Mouse (Mus musculus): ENCODE results near the gene Prss30. TPM values are rescaled to one million over a fixed set of nuclear protein-coding genes. Genes with fewer than 3 reads are reported as not detected.

Prss30 gene
- total RNA-seq, 2 experiments from 2014 or later: not detected

Small RNA genes within 50 kb of the gene (microRNA-seq; reads per million reads assigned to microRNA genes)
- not detected for gene Gm27700

Other genes starting within 250 kb of the Prss30 start
- gene Paqr4, start 239.7 kb downstream of the Prss30 start, total RNA-seq (2021): 1 to 10 TPM; 2.3 to 2.8 TPM
- not detected for gene Kremen2, start 234.7 kb downstream of the Prss30 start, total RNA-seq (2021)
- 10 to 100 TPM; 50.0 to 59.2 TPM for gene Flywch1, start 209.0 kb downstream of the Prss30 start, total RNA-seq (2021)
- gene Flywch2, start 194.5 kb downstream of the Prss30 start, total RNA-seq (2021): not detected
- 100 to 1,000 TPM; 145 to 160 TPM for gene Srrm2, start 190.0 kb downstream of the Prss30 start, total RNA-seq (2021)
- gene Elob, start 151.4 kb downstream of the Prss30 start, total RNA-seq (2021): 100 to 1,000 TPM; 394 to 418 TPM
- not detected for gene Prss33, start 144.5 kb downstream of the Prss30 start, total RNA-seq (2021)
- not detected for gene Prss32, start 136.7 kb downstream of the Prss30 start, total RNA-seq (2021)
- not detected for gene Prss41, start 136.4 kb downstream of the Prss30 start, total RNA-seq (2021)
- gene Prss21, start 112.5 kb downstream of the Prss30 start, total RNA-seq (2021): not detected
- gene Dcpp1, start 99.7 kb downstream of the Prss30 start, total RNA-seq (2021): not detected
- not detected for gene Dcpp2, start 99.7 kb downstream of the Prss30 start, total RNA-seq (2021)
- not detected for gene Dcpp3, start 63.1 kb downstream of the Prss30 start, total RNA-seq (2021)
- not detected for gene Sbp, start 38.9 kb downstream of the Prss30 start, total RNA-seq (2021)
- not detected for gene Sbpl, start 25.3 kb downstream of the Prss30 start, total RNA-seq (2021)
- not detected for gene Prss22, start 17.5 kb upstream of the Prss30 start, total RNA-seq (2021)
- not detected for gene Prss27, start 57.6 kb upstream of the Prss30 start, total RNA-seq (2021)
- gene Kctd5, start 92.9 kb upstream of the Prss30 start, total RNA-seq (2021): 1 to 10 TPM; 6.1 to 7.8 TPM
- gene Pdpk1, start 170.4 kb upstream of the Prss30 start, total RNA-seq (2021): 10 to 100 TPM; 31.2 to 40.1 TPM
- gene Amdhd2, start 183.2 kb upstream of the Prss30 start, total RNA-seq (2021): 1 to 10 TPM; 9.1 to 9.2 TPM
- gene Atp6v0c, start 189.1 kb upstream of the Prss30 start, total RNA-seq (2021): 100 to 1,000 TPM; 151 to 164 TPM
- gene Tbc1d24, start 225.0 kb upstream of the Prss30 start, total RNA-seq (2021): 1 to 10 TPM; 4.2 to 5.5 TPM
- under 1 TPM; 0.21 to 0.31 TPM for gene Ntn3, start 229.0 kb upstream of the Prss30 start, total RNA-seq (2021)
- gene Tedc2, start 240.3 kb upstream of the Prss30 start, total RNA-seq (2021): 1 to 10 TPM; 1.2 to 1.5 TPM

Data from gastrocnemius, adult 18-20 months (tissue).